Mouse (Mus musculus): ENCODE data around the gene Rpl36.
"Not testable (repeated sequence)": the region's sequence is repeated elsewhere in the genome, so short reads cannot be mapped to it uniquely, and the experiment has no call there.

Gene Rpl36

DNA sequence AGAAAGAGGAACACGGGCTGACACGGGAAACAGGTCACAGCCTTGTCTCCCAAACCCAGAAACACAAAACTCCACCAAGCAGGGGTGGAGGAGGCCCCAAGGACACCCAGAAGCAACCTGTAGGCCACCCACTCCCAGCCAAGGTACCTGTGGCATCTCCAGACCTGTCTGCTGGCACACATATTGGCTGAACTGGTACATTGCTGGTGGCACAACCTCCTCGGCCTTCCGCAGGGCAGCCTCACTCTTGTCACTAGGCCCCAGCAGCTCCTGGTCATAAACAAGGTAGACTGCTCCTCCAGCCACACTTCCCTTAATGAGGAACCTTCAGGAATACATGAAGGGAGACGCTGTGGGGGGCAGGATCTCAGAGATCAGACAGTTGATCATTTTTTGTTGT lies 4.5 kb upstream of the Rpl36 start:
- DNase-seq (ENCODE audit: extremely low read depth, low read depth): no peak

GRCm38 (mm10) chr17:56609452-56610171 lies 3.6 kb upstream of the Rpl36 start, which contains the start of gene 2410015M20Rik:
Gene 2410015M20Rik (minus strand): TSS chr17:56609771.
- DNase-seq (ENCODE audit: extremely low read depth, low read depth): peak; percentile 97

DNA sequence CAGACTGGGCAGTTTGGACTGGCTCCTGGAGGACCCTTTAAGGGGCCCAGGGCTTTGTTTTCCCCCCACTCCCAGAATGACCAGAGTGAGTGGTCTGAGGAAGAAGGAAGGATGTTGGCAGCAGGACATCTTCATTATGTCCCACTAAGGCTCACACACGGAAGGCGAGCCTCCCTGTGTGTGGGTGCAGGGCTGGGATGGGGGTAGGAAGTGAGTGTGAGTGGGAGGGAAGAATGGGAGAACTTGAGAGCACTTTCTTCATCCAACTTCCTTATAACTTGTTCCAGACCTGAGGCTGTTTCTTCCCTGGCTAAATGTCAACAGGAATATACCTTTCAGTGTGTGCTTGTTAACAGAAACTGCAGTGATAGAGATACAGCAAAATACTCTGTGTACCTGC lies 1.9 kb upstream of the Rpl36 start:
- no peak for DNase-seq (ENCODE audit: extremely low read depth, low read depth)

- DNase-seq (ENCODE audit: extremely low read depth, low read depth): peak; percentile 84
Measured at GRCm38 (mm10) chr17:56611861-56612564, 1.2 kb upstream of the Rpl36 start.

- DNase-seq (ENCODE audit: extremely low read depth, low read depth): not testable (repeated sequence)
Measured at GRCm38 (mm10) chr17:56612565-56612939, 664 bp upstream of the Rpl36 start.

GRCm38 (mm10) chr17:56613893-56614292 lies 677 bp downstream of the Rpl36 start:
- not testable (repeated sequence) for DNase-seq (ENCODE audit: extremely low read depth, low read depth)

DNA sequence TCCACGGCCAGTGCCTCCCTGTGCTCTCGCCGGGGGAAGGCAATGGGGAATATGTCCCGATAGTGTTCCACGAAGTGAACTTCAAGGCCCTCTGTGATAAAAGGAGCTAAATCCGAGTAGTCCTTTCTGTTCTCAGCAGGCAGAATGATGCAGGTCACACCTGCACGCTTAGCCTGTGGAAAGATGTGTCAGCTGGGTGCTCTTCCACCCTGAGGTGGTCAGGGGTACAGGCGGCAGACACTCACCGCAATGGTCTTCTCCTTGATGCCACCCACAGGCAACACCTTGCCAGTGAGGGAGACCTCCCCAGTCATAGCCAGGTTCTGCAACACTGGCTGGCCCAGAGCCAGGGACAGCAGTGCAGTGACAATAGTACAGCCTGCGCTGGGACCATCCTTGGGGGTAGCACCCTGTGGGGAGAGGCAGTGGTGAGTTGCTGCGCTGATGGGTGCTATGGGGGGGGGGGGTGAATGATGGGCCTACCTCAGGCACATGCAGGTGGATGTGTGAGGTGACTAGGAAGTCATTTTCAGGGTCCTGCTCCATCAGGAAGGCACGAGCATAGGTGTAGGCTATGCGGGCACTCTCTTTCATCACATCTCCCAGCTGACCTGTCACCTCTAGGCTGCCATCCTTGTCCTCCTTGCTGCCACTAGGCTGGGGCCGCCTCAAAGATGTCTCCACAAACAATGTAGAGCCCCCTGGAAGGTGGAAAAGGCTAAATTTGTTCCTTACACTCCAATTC lies 1.3 kb downstream of the Rpl36 start:
- no peak for DNase-seq (ENCODE audit: extremely low read depth, low read depth)

GRCm38 (mm10) chr17:56615136-56615784 lies 2.0 kb downstream of the Rpl36 start:
- no peak for DNase-seq (ENCODE audit: extremely low read depth, low read depth)

DNA sequence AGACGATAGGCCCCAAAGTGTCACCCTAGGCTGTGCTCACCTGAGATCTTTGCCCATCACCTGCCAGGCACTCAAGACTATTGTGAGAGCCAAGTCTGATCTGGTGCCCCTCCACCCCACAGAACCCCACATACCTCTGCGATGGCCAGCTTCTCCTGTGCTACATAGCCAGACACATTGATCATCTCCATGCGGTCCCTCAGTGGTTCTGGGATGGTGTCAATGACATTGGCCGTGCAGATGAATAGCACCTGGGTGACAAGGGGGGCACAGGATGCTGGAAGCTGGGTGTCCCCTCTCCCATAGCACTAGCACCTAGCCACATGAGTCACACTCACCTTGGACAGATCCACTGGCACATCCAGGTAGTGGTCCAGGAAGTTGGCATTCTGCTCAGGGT lies 2.6 kb downstream of the Rpl36 start:
- no peak for DNase-seq (ENCODE audit: extremely low read depth, low read depth)

GRCm38 (mm10) chr17:56616725-56617124 lies 3.5 kb downstream of the Rpl36 start:
- DNase-seq (ENCODE audit: extremely low read depth, low read depth): no peak

DNA sequence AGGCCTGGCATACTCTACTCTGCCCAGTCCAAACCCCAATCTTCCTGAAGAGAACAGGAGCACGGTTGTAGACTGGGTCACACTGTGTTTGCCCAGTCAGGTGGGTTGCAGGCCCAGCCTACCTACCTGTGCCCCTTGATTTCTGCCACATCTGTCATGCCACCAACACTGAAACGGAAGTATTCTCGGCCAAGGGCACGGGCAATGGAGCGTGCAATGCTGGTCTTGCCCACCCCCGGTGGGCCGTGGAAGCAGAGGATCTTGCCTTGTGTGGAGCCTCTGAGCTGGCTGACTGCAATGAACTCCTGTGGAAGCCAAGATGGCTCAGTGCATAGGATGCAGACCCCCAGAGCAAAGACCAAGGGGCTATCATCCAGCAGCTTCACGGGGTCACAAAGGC lies 4.4 kb downstream of the Rpl36 start:
- DNase-seq (ENCODE audit: extremely low read depth, low read depth): no peak

DNA sequence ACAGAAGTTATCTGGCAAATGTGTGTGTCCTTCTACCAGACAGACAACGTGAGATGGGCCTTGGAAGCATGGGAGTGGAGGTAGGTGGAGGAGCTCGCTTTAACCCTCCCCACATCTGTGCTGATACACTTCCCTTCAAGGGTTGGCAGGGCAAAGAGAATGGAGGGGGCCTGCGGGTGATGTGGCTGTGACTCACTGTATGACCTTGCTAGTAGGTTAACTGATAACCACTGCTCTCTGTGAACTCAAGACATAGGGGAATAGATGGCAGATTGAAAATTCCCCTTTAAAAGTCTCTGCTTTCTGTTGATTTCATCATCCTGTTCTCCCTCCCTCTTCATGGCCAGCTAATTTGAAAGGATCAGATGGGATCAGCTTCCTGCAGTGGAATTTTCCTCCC lies 12.3 kb downstream of the Rpl36 start:
- DNase-seq (ENCODE audit: extremely low read depth, low read depth): no peak

GRCm38 (mm10) chr17:56626260-56626659 lies 13.0 kb downstream of the Rpl36 start:
- no peak for DNase-seq (ENCODE audit: extremely low read depth, low read depth)

DNA sequence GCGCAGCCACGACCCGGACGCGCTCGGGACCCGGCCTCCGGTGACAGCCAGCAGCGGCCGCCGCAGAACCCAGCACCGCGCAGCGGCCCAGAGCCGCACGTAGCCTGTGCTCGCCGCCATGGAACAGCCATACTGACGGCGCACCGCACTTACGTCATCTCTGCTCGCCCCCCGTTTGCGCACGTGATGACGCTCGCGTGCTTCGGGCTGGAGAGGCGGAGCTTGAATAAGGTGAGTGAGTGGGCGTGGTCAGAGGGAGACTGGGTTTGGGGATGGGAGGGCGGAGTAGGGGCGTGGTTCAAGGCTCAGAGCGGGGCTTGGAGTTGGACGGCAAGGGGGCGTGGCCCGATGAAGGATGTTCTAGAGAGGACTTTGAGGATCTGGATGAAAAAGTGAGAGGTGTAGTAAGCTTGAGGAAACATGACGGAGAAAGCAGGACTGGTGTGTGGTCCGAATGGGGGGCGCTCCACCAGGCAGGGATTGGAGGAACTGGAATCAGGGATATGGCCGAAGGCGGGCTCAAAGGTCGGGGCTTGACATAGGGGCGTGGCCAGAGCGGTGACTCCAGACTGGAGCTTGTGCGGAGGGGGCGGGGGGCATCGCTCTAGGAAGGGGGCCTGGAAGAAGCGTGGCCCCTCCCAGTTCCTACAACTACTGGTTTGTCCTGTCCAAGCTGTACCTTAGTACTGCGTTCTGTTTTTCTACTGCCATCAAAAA lies 13.7 kb downstream of the Rpl36 start, which contains the start of gene Lonp1:
TSS of gene Lonp1 (minus strand) at position 134 of the 717 bp plus-strand sequence.
- DNase-seq (ENCODE audit: extremely low read depth, low read depth): peak; percentile 92

- no peak for DNase-seq (ENCODE audit: extremely low read depth, low read depth)
Measured at GRCm38 (mm10) chr17:56627530-56628277, 14.5 kb downstream of the Rpl36 start, which contains the start of gene Catsperd. Gene Catsperd (plus strand): TSS chr17:56628143.

DNA sequence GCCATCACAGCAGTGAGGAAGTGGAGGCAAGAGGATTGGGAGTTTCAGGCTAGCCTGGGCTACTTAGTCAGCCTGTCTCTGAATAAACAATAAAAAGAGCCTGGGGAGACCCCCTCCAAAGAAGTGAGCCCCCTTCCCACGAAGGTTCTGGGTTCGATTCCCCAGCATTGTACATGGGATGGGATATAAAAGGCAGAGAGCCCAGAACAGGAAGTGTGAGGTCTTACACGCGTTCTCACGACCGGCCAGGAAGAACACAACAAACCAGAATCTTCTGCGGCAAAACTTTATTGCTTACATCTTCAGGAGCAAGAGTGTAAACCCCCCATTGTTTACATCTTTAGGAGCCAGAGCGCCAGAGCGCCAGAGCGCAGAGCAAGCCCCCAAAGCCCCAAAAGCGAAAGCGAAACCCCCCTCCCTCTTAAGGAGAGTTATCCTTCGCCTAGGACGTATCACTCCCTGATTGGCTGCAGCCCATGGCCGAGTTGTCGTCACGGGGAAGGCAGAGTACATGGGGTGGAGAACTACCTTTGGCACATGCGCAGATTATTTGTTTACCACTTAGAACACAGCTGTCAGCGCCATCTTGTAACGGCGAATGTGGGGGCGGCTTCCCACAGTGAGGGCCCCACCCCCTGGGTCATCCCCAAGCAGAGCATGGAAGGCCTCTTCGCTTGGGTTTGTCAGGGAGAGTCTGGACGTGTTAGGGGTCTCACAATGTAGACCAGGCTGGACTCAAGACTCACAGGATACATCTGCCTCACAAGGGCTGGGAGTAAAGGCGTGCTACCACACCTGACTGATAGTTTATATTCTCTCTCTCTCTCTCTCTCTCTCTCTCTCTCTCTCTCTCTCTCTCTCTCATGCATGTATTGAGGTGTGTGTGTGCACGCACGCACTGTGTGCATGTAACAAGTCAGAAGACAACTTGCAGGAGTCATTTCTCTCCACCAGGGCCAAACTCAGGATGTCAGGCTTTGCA lies 16.9 kb downstream of the Rpl36 start:
- DNase-seq (ENCODE audit: extremely low read depth, low read depth): not testable (repeated sequence)

- no peak for DNase-seq (ENCODE audit: extremely low read depth, low read depth)
Measured at GRCm38 (mm10) chr17:56631807-56632206, 18.6 kb downstream of the Rpl36 start.

DNA sequence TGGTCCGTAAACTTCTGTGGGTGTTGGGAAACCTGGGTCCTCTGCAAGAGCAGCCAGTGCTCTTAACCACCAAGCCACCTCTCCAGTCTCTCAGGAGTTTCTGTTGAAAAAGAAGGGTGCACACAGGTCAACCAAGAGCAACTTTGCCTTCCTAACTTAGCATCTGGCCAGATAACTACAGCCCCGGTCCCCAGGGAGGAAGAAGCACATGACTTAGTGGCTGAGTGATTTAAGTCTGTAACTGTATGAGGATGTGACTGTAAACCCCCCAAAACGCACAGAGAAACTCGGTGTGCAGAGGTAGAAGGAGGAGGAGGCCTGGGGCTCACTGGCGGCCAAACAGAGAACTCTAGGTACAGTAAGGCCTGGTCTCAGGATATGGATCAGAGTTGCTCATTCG lies 20.8 kb downstream of the Rpl36 start:
- DNase-seq (ENCODE audit: extremely low read depth, low read depth): no peak

DNA sequence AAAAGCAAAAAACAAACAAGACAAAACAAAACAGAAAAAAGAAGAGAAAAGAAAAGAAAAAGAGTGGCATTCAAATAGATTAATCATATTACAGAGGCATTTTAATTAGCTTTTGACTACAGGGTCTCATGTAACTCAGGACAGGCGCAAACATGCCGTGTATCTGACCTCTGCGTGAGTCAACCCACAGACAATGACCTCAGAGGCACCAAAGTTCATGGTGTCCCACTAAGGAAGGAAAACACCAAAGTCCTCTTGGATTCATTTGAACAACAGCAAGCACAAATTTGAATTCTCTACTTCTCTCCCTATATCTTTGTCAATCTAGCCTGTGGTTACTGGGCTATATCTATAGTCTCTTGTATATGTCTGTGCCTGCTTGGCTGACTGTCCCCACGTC lies 30.0 kb downstream of the Rpl36 start:
- DNase-seq (ENCODE audit: extremely low read depth, low read depth): no peak

Measured in MEL-GATA-1-ER (cell line).